Mouse (Mus musculus): ENCODE data around the gene Anapc5.

Anapc5 gene

GRCm38 (mm10) chr5:122799379-122800344, 21.5 kb downstream of the Anapc5 start:
- DNase-seq (ENCODE audit: low spot score in 2 of 2): no peak

- no peak for DNase-seq (ENCODE audit: low spot score in 2 of 2)
Observed at GRCm38 (mm10) chr5:122798557-122799378, 22.4 kb downstream of the Anapc5 start.

GRCm38 (mm10) chr5:122797866-122798265, 23.3 kb downstream of the Anapc5 start:
- no peak for DNase-seq (ENCODE audit: low spot score in 2 of 2)

GRCm38 (mm10) chr5:122788696-122789095, 32.4 kb downstream of the Anapc5 start:
- DNase-seq (ENCODE audit: low spot score in 2 of 2): no peak

GRCm38 (mm10) chr5:122786035-122786819, 34.9 kb downstream of the Anapc5 start:
- no peak for DNase-seq (ENCODE audit: low spot score in 2 of 2)

- no peak for DNase-seq (ENCODE audit: low spot score in 2 of 2)
Observed at GRCm38 (mm10) chr5:122783726-122784406, 37.3 kb downstream of the Anapc5 start.

DNA sequence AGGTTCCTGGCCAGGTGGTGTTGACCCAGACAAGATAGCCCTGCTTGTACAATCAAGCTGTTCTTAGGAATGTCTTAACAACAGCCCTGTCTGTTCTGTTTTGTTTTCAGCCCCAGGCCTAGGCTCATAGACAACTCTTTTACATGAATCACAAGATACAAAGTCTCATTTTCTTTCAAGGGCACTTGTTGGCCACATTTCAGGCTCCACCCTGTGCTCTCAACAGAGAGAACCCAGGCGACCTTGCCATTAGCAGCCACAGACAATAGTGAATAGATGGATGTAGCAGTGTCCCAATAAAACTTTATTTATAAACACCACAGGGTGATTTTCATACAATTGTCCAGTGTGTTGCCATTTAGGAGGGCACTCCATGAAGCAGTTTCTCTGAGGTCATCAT, 39.1 kb downstream of the Anapc5 start:
- no peak for DNase-seq (ENCODE audit: low spot score in 2 of 2)

- DNase-seq (ENCODE audit: low spot score in 2 of 2): no peak
Observed at GRCm38 (mm10) chr5:122780791-122781432, 40.2 kb downstream of the Anapc5 start.

- DNase-seq (ENCODE audit: low spot score in 2 of 2): peak; percentile 76 to 81
Observed at GRCm38 (mm10) chr5:122779277-122779834, 41.8 kb downstream of the Anapc5 start, which contains the start of gene Camkk2. Gene Camkk2 (minus strand): TSS chr5:122779409.

DNA sequence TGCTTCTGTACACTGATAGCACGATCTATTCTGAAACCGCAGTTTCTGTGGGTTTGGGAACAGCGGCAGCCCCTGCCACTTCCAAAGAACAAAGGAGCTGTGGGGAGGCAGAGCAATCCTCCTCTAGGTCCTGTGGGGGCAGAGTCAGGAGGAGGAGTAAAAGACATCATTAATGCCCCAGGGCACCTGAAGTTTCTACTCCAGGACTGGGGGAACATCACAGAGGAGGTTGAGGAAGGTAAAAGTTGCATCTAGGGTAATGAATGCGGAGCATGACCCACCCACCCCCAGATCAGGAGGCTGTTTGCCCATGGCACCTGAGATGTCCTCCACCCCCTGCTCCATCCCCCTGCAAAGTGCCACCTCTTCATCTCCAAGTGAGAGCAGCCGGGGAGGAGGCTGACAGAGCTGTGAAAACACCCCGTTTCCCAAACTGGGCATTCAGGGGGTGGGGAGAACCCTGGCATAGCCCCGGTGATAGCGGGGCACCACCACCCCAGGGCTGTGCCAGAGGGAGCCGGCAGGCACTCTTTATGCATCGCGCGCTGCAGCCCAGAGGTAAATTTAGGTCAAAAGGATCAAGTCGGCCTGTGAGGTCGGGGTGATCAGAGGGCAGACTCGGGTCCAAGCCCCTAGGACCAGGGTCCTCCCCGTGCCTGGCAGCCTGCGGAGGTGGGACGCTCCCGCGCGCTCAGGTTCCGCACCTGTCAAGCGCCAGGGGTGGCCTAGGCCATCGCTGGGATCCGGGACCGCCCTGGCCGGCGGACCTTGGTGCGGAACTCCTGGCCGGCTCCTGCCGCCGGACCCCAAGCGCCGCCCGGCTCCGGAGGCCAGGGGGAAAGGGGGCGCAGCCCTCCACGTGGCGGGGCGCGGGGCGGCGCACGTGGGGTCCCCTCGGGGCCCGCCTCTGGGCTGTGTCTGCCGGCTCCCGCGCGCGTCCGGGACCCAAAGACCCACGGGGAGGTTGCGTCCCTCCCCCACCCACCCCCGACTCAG, 42.6 kb downstream of the Anapc5 start:
- DNase-seq (ENCODE audit: low spot score in 2 of 2): peak; percentile 16 to 21

DNA sequence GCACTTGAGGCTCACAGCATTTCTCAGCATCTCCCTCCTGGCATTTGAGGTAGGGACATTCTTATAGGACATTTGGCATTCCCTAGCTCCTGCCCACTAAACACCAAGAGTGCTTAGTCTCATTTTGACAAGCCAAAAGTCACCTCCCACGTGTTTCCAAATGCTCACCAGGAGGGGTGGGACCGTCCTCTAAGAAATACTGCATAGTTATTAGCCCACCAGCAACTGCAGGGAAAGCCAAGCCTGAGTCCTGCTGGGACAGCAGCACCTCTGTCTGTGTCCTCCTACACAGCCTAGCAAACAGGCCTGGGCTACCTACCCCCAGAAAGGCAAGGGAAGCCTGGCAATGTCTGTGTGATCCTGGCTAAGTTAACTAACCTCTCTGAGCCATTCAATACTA, 43.8 kb downstream of the Anapc5 start:
- DNase-seq (ENCODE audit: low spot score in 2 of 2): no peak

- DNase-seq (ENCODE audit: low spot score in 2 of 2): no peak
Observed at GRCm38 (mm10) chr5:122775646-122776286, 45.4 kb downstream of the Anapc5 start.

GRCm38 (mm10) chr5:122774743-122775611, 46.2 kb downstream of the Anapc5 start:
- DNase-seq (ENCODE audit: low spot score in 2 of 2): no peak

- no peak for DNase-seq (ENCODE audit: low spot score in 2 of 2)
Observed at GRCm38 (mm10) chr5:122773756-122774155, 47.4 kb downstream of the Anapc5 start.

DNA sequence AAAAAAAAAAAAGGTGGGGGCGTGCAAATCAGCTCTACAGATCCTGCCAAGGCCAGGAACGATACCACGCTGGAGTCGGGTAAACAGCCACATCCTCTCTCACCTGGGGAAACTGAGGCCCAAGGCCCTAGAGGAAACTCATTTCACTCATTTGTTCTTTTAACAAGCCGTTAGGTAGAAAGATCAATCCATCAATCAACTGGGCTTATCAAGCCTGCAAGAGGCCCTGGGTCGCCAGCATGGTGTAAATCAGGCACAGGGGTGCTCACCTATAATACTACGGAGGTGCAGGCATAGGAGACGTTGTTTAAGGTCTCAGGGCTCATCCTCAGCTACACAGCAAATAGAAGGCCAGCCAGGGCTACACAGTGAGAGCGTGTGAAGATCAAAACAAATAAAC, 49.7 kb downstream of the Anapc5 start:
- DNase-seq (ENCODE audit: low spot score in 2 of 2): no peak

GRCm38 (mm10) chr5:122770806-122771261, 50.3 kb downstream of the Anapc5 start:
- DNase-seq (ENCODE audit: low spot score in 2 of 2): peak in 1 of 2 experiments; percentile 21

DNA sequence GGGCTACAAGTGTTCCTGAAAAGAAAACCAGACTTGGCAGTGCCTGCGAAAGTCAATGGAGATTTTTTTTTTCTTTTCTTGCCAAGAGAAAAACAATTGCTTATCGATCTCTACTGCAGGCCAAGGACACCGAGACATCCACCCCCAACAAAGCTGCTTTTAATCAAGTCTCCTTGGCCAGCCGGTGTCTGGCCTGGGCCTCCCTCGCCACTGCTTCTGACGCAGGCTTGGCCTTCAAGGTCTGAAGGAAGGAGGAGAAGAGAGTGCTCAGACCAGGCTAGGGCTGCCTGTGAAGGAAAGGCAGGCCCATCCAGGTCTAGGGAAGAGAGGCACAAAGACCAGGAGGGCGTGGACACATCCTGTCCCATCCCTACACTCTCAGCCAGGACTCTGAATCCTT, 50.8 kb downstream of the Anapc5 start:
- DNase-seq (ENCODE audit: low spot score in 2 of 2): no peak
